Mouse (Mus musculus): Measurements from ENCODE around the gene Rsph9. TPM values are rescaled to one million over a fixed set of nuclear protein-coding genes. Genes with fewer than 3 reads are reported as not detected.

Rsph9 gene
- polyA plus RNA-seq, 1 experiment from 2014 or later, result 2.0 TPM

GRCm38 (mm10) chr17:46080388-46080787 lies 63.6 kb downstream of the Rsph9 start:
- no peaks in the 10 kb centered on the region for H3K27me3 ChIP-seq (replicated peaks; ENCODE audit: control insufficient read depth, insufficient read depth, low read length)
- DNase-seq (ENCODE audit: low spot score), result no peak
- ATAC-seq (replicated peaks; ENCODE audit: low FRiP score), result no peak
- peaks cover 2% of the 10 kb centered on the region; the same call in 1 of the 2 replicates for H3K4me1 ChIP-seq (replicated peaks; ENCODE audit: control insufficient read depth, insufficient read depth, low read length)
- H3K27ac ChIP-seq (ENCODE audit: low read depth, low read length), result no peak overlapping the region
- peaks cover 3% of the 10 kb centered on the region for H3K9me3 ChIP-seq (ENCODE audit: control insufficient read depth, low read length)
- H3K36me3 ChIP-seq (ENCODE audit: control insufficient read depth, insufficient read depth, low read length), result no peaks in the 10 kb centered on the region
- no peak overlapping the region for H3K4me3 ChIP-seq (ENCODE audit: low read depth, low read length)
- WGBS, result 65% methylated on average over 7 of the region's 7 CpGs
- H3K4me2 ChIP-seq, result no peak overlapping the region
- no peak overlapping the region for H3K9ac ChIP-seq (ENCODE audit: low read depth, low read length)

GRCm38 (mm10) chr17:46079037-46079436 lies 65.0 kb downstream of the Rsph9 start:
- ATAC-seq (replicated peaks; ENCODE audit: low FRiP score) (no peak), DNase-seq (ENCODE audit: low spot score) (no peak)
- Histone ChIP-seq H3K9me3 (ENCODE audit: control insufficient read depth, low read length) (peaks cover 3% of the 10 kb centered on the region), H3K9ac (ENCODE audit: low read depth, low read length) (no peak overlapping the region), H3K27me3 (replicated peaks; ENCODE audit: control insufficient read depth, insufficient read depth, low read length) (no peaks in the 10 kb centered on the region), H3K4me2 (no peak overlapping the region), H3K36me3 (ENCODE audit: control insufficient read depth, insufficient read depth, low read length) (no peaks in the 10 kb centered on the region), H3K4me3 (ENCODE audit: low read depth, low read length) (no peak overlapping the region), H3K4me1 (replicated peaks; ENCODE audit: control insufficient read depth, insufficient read depth, low read length) (peaks cover 9% of the 10 kb centered on the region), H3K27ac (ENCODE audit: low read depth, low read length) (no peak overlapping the region)
- WGBS, result 60% methylated on average over 2 of the region's 2 CpGs

- ATAC-seq (replicated peaks; ENCODE audit: low FRiP score) (no peak), DNase-seq (ENCODE audit: low spot score) (no peak)
- no peak overlapping the region for H3K4me3 ChIP-seq (ENCODE audit: low read depth, low read length)
- no peak overlapping the region for H3K4me2 ChIP-seq
- no peaks in the 10 kb centered on the region for H3K27me3 ChIP-seq (replicated peaks; ENCODE audit: control insufficient read depth, insufficient read depth, low read length)
- peaks cover 3% of the 10 kb centered on the region for H3K9me3 ChIP-seq (ENCODE audit: control insufficient read depth, low read length)
- peaks cover 15% of the 10 kb centered on the region for H3K4me1 ChIP-seq (replicated peaks; ENCODE audit: control insufficient read depth, insufficient read depth, low read length)
- 92% methylated on average over 12 of the region's 12 CpGs for WGBS
- no peak overlapping the region for H3K9ac ChIP-seq (ENCODE audit: low read depth, low read length)
- H3K36me3 ChIP-seq (ENCODE audit: control insufficient read depth, insufficient read depth, low read length), result no peaks in the 10 kb centered on the region
- no peak overlapping the region for H3K27ac ChIP-seq (ENCODE audit: low read depth, low read length)
These were observed 66.0 kb downstream of the Rsph9 start for GRCm38 (mm10) chr17:46077921-46078534.

DNA sequence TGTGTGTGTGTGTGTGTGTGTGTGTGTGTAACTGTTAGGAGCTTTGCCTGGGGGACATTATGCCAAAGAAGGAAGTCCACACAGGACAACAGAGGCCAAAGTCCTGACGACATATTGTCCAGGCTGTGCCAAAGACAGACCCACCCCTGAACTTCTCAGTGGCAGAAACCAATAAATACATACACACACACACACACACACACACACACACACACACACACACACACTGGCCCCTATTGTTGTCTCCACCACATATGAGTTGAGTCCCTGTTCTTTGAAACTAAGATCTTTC lies 67.8 kb downstream of the Rsph9 start:
- no peak overlapping the region for H3K4me3 ChIP-seq (ENCODE audit: low read depth, low read length)
- ATAC-seq (replicated peaks; ENCODE audit: low FRiP score) (no peak), DNase-seq (ENCODE audit: low spot score) (no peak)
- H3K36me3 ChIP-seq (ENCODE audit: control insufficient read depth, insufficient read depth, low read length), result no peaks in the 10 kb centered on the region
- peaks cover 3% of the 10 kb centered on the region for H3K9me3 ChIP-seq (ENCODE audit: control insufficient read depth, low read length)
- no peak overlapping the region for H3K9ac ChIP-seq (ENCODE audit: low read depth, low read length)
- 76% methylated on average over 1 of the region's 1 CpGs for WGBS
- H3K27me3 ChIP-seq (replicated peaks; ENCODE audit: control insufficient read depth, insufficient read depth, low read length), result no peaks in the 10 kb centered on the region
- H3K4me2 ChIP-seq, result no peak overlapping the region
- H3K27ac ChIP-seq (ENCODE audit: low read depth, low read length), result no peak overlapping the region
- H3K4me1 ChIP-seq (replicated peaks; ENCODE audit: control insufficient read depth, insufficient read depth, low read length), result peaks cover 15% of the 10 kb centered on the region

GRCm38 (mm10) chr17:46075551-46076259 lies 68.3 kb downstream of the Rsph9 start:
- Histone ChIP-seq H3K27me3 (replicated peaks; ENCODE audit: control insufficient read depth, insufficient read depth, low read length) (no peaks in the 10 kb centered on the region), H3K9ac (ENCODE audit: low read depth, low read length) (no peak overlapping the region), H3K9me3 (ENCODE audit: control insufficient read depth, low read length) (peaks cover 3% of the 10 kb centered on the region), H3K36me3 (ENCODE audit: control insufficient read depth, insufficient read depth, low read length) (no peaks in the 10 kb centered on the region), H3K4me2 (no peak overlapping the region), H3K27ac (ENCODE audit: low read depth, low read length) (no peak overlapping the region), H3K4me3 (ENCODE audit: low read depth, low read length) (no peak overlapping the region), H3K4me1 (replicated peaks; ENCODE audit: control insufficient read depth, insufficient read depth, low read length) (peaks cover 15% of the 10 kb centered on the region)
- ATAC-seq (replicated peaks; ENCODE audit: low FRiP score) (no peak), DNase-seq (ENCODE audit: low spot score) (no peak)
- WGBS, result 74% methylated on average over 5 of the region's 5 CpGs

- DNase-seq (ENCODE audit: low spot score), result peak; percentile 52
- H3K27ac ChIP-seq (ENCODE audit: low read depth, low read length), result no peak overlapping the region
These were observed 68.9 kb downstream of the Rsph9 start for GRCm38 (mm10) chr17:46075116-46075485.

DNA sequence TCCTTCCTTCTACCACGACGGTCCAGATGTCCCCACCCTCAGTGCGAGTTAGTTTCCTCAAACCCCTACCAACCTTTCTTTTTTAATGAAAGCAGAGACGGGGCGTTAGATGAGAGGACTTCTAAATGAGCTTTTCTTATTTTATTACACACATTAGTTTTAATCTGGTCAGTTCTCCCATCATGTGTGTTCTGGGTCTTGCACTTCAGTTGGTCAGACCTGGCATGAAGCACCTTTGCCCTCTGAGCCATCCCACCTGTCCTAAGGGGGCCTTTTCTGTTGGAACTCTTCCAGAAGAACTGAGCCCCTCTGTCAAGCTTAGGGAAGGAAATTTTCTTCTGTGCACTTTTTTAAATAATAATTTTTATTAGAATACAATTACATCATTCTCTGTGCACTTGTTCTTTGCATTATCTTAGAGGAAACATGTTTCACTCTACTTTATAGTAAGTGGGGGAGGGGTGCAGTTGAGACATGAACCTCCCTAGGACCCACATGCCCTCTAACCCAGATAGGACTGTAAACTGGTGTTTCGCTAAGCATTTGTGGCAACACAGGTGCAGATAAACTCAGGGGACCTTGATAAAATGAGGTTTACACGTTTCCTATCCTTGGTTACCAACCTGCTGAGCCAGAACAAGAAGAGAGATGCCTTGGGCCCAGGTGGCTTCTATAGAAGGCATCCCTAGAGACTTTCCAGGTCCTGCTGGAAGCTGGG lies 69.5 kb downstream of the Rsph9 start:
- H3K4me2 ChIP-seq, result peak overlapping the region; percentile 62
- no peak for ATAC-seq (replicated peaks; ENCODE audit: low FRiP score)
- no peaks in the 10 kb centered on the region for H3K36me3 ChIP-seq (ENCODE audit: control insufficient read depth, insufficient read depth, low read length)
- H3K4me1 ChIP-seq (replicated peaks; ENCODE audit: control insufficient read depth, insufficient read depth, low read length), result peaks cover 15% of the 10 kb centered on the region
- H3K27ac ChIP-seq (ENCODE audit: low read depth, low read length), result no peak overlapping the region
- 41% methylated on average over 7 of the region's 7 CpGs for WGBS
- H3K9me3 ChIP-seq (ENCODE audit: control insufficient read depth, low read length), result peaks cover 3% of the 10 kb centered on the region
- H3K9ac ChIP-seq (ENCODE audit: low read depth, low read length), result no peak overlapping the region
- H3K4me3 ChIP-seq (ENCODE audit: low read depth, low read length), result peak overlapping the region; percentile 25; the same call in 1 of the 2 replicates
- no peak for DNase-seq (ENCODE audit: low spot score)
- no peaks in the 10 kb centered on the region for H3K27me3 ChIP-seq (replicated peaks; ENCODE audit: control insufficient read depth, insufficient read depth, low read length)

More at GRCm38 (mm10) chr17:46075116-46075485, 68.9 kb downstream of the Rsph9 start:
- H3K9me3 ChIP-seq (ENCODE audit: control insufficient read depth, low read length), result peaks cover 3% of the 10 kb centered on the region
- no peak overlapping the region for H3K4me2 ChIP-seq
- H3K27me3 ChIP-seq (replicated peaks; ENCODE audit: control insufficient read depth, insufficient read depth, low read length), result no peaks in the 10 kb centered on the region
- WGBS, result 35% methylated on average over 3 of the region's 3 CpGs
- ATAC-seq (replicated peaks; ENCODE audit: low FRiP score), result peak; percentile 48
- H3K9ac ChIP-seq (ENCODE audit: low read depth, low read length), result no peak overlapping the region
- H3K36me3 ChIP-seq (ENCODE audit: control insufficient read depth, insufficient read depth, low read length), result no peaks in the 10 kb centered on the region
- peaks cover 15% of the 10 kb centered on the region for H3K4me1 ChIP-seq (replicated peaks; ENCODE audit: control insufficient read depth, insufficient read depth, low read length)
- H3K4me3 ChIP-seq (ENCODE audit: low read depth, low read length), result no peak overlapping the region

DNA sequence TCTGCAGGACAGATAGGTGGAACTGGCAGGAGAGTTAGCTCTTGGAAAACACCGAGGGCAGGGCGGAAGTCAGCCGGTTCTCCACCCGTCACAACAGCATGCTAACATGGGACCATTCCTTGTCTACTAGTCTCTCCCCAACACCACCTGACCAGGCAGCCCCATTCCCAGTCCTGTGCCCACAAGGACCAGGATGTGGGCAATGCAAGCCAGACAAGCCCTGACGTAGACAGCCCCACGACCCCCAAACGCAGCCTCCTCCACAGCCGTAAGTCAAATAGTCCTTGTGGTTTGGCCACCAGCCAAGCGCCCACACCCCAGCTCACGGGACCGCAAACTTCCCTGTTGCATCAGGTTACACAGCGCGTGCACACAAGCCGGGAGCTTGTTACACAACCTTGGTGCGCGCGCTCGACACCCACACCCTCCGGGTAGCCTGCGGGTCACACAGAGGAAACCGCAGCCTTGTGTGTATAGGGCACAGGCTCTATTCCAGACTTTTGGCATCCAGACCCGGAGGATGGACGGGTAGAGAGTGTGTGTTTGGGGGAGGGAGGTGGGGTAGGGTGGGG lies 70.2 kb downstream of the Rsph9 start:
- Histone ChIP-seq H3K9me3 (ENCODE audit: control insufficient read depth, low read length) (no peaks in the 10 kb centered on the region), H3K9ac (ENCODE audit: low read depth, low read length) (peak overlapping the region; percentile 46; the same call in 1 of the 2 replicates), H3K4me2 (peak overlapping the region; percentile 62), H3K4me1 (replicated peaks; ENCODE audit: control insufficient read depth, insufficient read depth, low read length) (peaks cover 15% of the 10 kb centered on the region), H3K27me3 (replicated peaks; ENCODE audit: control insufficient read depth, insufficient read depth, low read length) (no peaks in the 10 kb centered on the region), H3K36me3 (ENCODE audit: control insufficient read depth, insufficient read depth, low read length) (no peaks in the 10 kb centered on the region), H3K4me3 (ENCODE audit: low read depth, low read length) (peak overlapping the region; percentile 25), H3K27ac (ENCODE audit: low read depth, low read length) (0 out of 2 replicates have a peak overlapping the region, but pooled peaks have one; percentile 26)
- DNase-seq (ENCODE audit: low spot score), result peak; percentile 82
- 19% methylated on average over 23 of the region's 23 CpGs for WGBS
- peak; percentile 74 for ATAC-seq (replicated peaks; ENCODE audit: low FRiP score)
